Mouse (Mus musculus) intestine, embryonic 14.5 days (tissue): ENCODE results near the gene Rassf3. TPM values are rescaled to one million over a fixed set of nuclear protein-coding genes. Genes with fewer than 3 reads are reported as not detected.

Source experiments
- ATAC-seq: fragments of 200-750 bp; cut with Nextera tagmentation; replicated peaks from 2 replicates; pipeline ENCODE4 v1.8.0; 2017; ENCODE audit warnings: low read depth, moderate number of reproducible peaks, moderate TSS enrichment, moderate library complexity; ENCODE audit not compliant: low FRiP score, low TSS enrichment
- DNase-seq: peaks from one replicate; pipeline ENCODE4 v3.0.0-alpha.2; 2018; ENCODE audit warnings: low spot score
- H3K27ac ChIP-seq: fragments of 300-500 bp; sonication (generic); 2 replicates; pipeline ENCODE4 v1.5.1; 2014; ENCODE audit warnings: low read depth, mild to moderate bottlenecking, control low read depth
- H3K27me3 ChIP-seq: fragments of 300-500 bp; sonication (generic); replicated peaks from 2 replicates; pipeline ENCODE4 v1.6.1; 2014; ENCODE audit warnings: low read length, control low read depth; ENCODE audit not compliant: control insufficient read depth, insufficient read depth
- H3K36me3 ChIP-seq: fragments of 300-500 bp; sonication (generic); 2 replicates; pipeline ENCODE4 v1.6.1; 2014; ENCODE audit warnings: low read length, control low read depth; ENCODE audit not compliant: control insufficient read depth, insufficient read depth
- H3K4me1 ChIP-seq: fragments of 300-500 bp; sonication (generic); replicated peaks from 2 replicates; pipeline ENCODE4 v1.6.1; 2014; ENCODE audit warnings: low read length, control low read depth, mixed read lengths; ENCODE audit not compliant: control insufficient read depth, insufficient read depth
- H3K4me2 ChIP-seq: fragments of 300-500 bp; sonication (generic); 2 replicates; pipeline ENCODE4 v1.6.1; 2014; ENCODE audit warnings: low read length
- H3K4me3 ChIP-seq: fragments of 300-500 bp; sonication (generic); 2 replicates; pipeline ENCODE4 v1.5.1; 2014; ENCODE audit warnings: low read depth, low read length, control low read depth, mixed read lengths
- H3K9ac ChIP-seq: fragments of 300-500 bp; sonication (generic); 2 replicates; pipeline ENCODE4 v1.6.1; 2014; ENCODE audit warnings: mild to moderate bottlenecking, low read length
- H3K9me3 ChIP-seq: fragments of 300-500 bp; sonication (generic); 2 replicates; pipeline ENCODE4 v1.6.1; 2016; ENCODE audit warnings: low read length, control low read depth; ENCODE audit not compliant: control insufficient read depth
- WGBS: fragments of 180-500 bp; shearing (Covaris S2); extraction: QIAGEN DNeasy Blood & Tissue Kit; methylation state at CpG from one replicate; pipeline ENCODE4 v1.1.7; 2014; 5-methylcytosine and 5-hydroxymethylcytosine counted together
- polyA plus RNA-seq: library from polyadenylated mRNA; unstranded; fragments of >200 nt; fragmentation: Nextera tagmentation; extraction: Ambion mirVana; gene quantifications from 2 replicates; pipeline ENCODE4 v1.2.1, GENCODE M21; 2014

Gene Rassf3
- polyA plus RNA-seq, 1 experiment from 2014 or later = 24.6 TPM

DNA sequence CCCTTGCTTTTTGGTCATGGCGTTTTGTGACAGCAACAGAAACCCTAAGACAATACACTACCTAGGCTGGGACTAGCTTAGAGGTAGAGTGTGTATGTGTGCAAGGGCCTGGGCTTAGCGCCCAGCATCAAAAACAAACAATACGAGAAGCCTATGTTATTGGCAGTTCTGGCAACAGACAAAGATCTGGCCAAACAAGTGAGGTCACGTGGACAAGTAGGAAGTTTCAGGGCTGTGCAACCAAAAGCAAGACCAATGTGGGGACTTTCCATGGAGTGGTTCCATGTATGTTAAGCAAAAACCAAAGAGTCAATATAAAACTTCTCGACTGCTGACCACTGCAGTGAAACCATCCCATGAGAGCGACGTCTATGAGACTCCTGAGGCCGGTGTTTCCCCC is 30.3 kb downstream of the Rassf3 start:
- peaks cover 15% of the 10 kb centered on the region for H3K4me1 ChIP-seq
- no peaks in the 10 kb centered on the region for H3K9me3 ChIP-seq
- H3K9ac ChIP-seq = no peak overlapping the region
- 89% methylated on average over 8 of the region's 8 CpGs for WGBS
- H3K4me2 ChIP-seq = no peak overlapping the region
- H3K36me3 ChIP-seq = no peaks in the 10 kb centered on the region
- no peak for ATAC-seq
- H3K4me3 ChIP-seq = no peak overlapping the region
- H3K27me3 ChIP-seq = no peaks in the 10 kb centered on the region
- no peak overlapping the region for H3K27ac ChIP-seq
- DNase-seq = no peak

DNA sequence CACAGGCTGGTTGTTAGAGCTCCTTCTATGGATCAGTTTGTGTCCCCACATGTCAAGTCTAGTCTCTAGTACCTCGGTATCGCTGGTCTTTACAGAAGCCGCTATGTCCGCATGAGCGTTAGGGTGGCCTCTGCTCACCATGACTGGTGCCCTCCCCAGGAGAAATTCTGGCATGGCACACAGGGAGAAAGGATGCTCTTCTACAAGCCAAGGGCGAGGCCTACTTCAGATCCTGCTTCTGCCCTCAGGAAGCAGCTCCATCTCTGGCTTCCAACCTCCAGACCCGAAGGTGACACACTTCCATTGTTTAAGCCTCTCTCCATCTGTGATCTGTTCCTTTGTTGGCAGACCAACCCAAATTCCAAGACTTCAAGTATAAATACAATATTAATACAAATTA is 31.9 kb downstream of the Rassf3 start:
- Histone ChIP-seq H3K4me1 (peaks cover 21% of the 10 kb centered on the region), H3K27me3 (no peaks in the 10 kb centered on the region), H3K4me2 (no peak overlapping the region), H3K4me3 (no peak overlapping the region), H3K9me3 (no peaks in the 10 kb centered on the region), H3K9ac (no peak overlapping the region), H3K27ac (no peak overlapping the region), H3K36me3 (no peaks in the 10 kb centered on the region)
- 90% methylated on average over 7 of the region's 7 CpGs for WGBS
- DNase-seq = no peak
- no peak for ATAC-seq

DNA sequence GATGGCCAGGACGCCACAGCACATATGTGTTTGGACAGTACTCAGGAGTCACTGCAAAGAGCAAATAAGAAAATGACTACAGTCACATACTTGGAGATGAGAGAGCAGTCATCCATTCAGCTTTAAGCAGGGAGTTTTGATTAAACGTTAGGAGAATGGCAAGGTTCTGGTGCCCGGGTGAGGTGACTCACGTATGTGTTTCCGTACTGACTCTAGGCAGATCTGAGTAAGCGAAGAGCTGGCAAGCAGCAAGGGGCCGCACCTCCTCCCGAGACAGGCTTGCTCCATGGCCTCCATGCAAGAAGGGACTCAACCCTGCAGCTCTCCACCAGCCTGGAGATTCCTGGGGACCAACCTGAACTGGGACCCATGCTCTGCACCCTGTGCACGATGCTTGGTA is 32.4 kb downstream of the Rassf3 start:
- H3K36me3 ChIP-seq = no peaks in the 10 kb centered on the region
- DNase-seq (no peak), ATAC-seq (no peak)
- H3K4me1 ChIP-seq = peaks cover 21% of the 10 kb centered on the region
- no peaks in the 10 kb centered on the region for H3K27me3 ChIP-seq
- no peaks in the 10 kb centered on the region for H3K9me3 ChIP-seq
- 90% methylated on average over 9 of the region's 9 CpGs for WGBS
- H3K4me2 ChIP-seq = no peak overlapping the region
- H3K27ac ChIP-seq = no peak overlapping the region
- no peak overlapping the region for H3K9ac ChIP-seq
- no peak overlapping the region for H3K4me3 ChIP-seq

DNA sequence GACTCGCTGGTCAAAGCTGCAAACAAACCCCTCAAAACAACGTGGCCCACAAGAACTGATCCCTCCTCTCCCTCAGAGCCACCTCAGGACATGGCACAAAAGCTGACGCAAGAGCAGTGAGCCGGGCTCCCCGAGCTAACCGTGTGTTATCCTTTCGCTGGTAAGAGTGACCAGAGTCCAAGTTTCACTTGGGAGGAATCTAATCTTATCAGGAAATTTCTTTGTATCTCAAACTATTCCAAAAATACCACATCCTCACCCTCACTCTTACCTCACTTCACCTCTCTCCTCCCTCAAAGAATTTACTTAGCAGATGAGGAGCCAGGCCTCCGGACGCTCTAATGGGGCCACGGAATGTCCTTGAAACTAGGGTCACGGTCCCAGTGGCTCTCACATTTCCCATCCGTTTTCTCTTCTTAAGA is 36.8 kb downstream of the Rassf3 start:
- DNase-seq (no peak), ATAC-seq (no peak)
- Histone ChIP-seq H3K4me2 (no peak overlapping the region), H3K36me3 (no peaks in the 10 kb centered on the region; the same call in 1 of the 2 replicates), H3K4me3 (no peak overlapping the region), H3K9me3 (no peaks in the 10 kb centered on the region), H3K27ac (no peak overlapping the region), H3K27me3 (no peaks in the 10 kb centered on the region), H3K9ac (no peak overlapping the region), H3K4me1 (peaks cover 37% of the 10 kb centered on the region)
- WGBS = 72% methylated on average over 12 of the region's 12 CpGs

DNA sequence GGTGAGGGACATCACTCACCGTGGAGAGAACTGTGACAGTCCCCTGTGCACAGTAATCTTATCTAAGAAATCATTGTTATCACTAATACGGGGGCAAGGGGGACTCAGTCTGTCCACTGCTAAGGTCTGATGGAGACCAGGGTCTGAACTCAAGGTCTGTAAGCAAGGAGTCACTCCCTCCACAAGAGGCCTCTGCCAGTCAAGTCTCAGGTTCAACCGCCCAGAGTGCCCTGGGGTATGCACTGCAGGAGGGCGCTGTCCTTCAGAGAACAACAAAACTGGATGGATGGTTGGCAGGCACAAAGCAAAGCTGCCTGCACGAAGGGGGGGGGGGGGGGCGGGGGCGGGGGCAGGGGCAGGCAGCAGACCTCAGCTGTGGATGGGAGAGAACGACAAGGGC is 38.0 kb downstream of the Rassf3 start:
- H3K4me2 ChIP-seq = no peak overlapping the region
- ATAC-seq (no peak), DNase-seq (no peak)
- no peaks in the 10 kb centered on the region for H3K9me3 ChIP-seq
- 70% methylated on average over 6 of the region's 8 CpGs for WGBS
- H3K4me3 ChIP-seq = no peak overlapping the region
- no peaks in the 10 kb centered on the region for H3K27me3 ChIP-seq
- no peaks in the 10 kb centered on the region; the same call in 1 of the 2 replicates for H3K36me3 ChIP-seq
- H3K4me1 ChIP-seq = peaks cover 40% of the 10 kb centered on the region
- no peak overlapping the region for H3K27ac ChIP-seq
- no peak overlapping the region for H3K9ac ChIP-seq

DNA sequence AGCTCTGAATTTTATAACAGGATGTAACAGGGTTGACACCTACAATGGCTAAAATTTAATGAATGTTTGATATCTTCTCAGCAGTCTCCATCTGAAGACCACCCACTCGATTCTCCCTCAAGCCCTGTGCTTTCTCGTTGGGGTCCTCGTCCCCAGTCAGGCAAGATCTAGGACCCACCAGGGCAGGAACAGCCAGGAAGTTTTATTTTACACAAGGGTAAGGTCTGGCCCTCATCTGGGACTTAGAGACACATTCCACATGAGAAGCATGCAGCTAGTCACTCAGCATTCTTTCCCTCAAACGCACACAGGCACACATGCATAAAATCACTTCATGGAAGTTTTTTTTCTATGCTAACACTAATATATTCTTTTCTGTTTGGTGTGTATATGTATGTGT is 39.5 kb downstream of the Rassf3 start:
- no peak overlapping the region for H3K9ac ChIP-seq
- peak overlapping the region; percentile 38; the same call in 1 of the 2 replicates for H3K4me2 ChIP-seq
- H3K4me1 ChIP-seq = peaks cover 49% of the 10 kb centered on the region
- no peaks in the 10 kb centered on the region; the same call in 1 of the 2 replicates for H3K36me3 ChIP-seq
- peak overlapping the region; percentile 58 for H3K27ac ChIP-seq
- no peaks in the 10 kb centered on the region for H3K9me3 ChIP-seq
- H3K27me3 ChIP-seq = no peaks in the 10 kb centered on the region
- ATAC-seq (no peak), DNase-seq (peak; percentile 59)
- 21% methylated on average over 4 of the region's 4 CpGs for WGBS
- H3K4me3 ChIP-seq = no peak overlapping the region

DNA sequence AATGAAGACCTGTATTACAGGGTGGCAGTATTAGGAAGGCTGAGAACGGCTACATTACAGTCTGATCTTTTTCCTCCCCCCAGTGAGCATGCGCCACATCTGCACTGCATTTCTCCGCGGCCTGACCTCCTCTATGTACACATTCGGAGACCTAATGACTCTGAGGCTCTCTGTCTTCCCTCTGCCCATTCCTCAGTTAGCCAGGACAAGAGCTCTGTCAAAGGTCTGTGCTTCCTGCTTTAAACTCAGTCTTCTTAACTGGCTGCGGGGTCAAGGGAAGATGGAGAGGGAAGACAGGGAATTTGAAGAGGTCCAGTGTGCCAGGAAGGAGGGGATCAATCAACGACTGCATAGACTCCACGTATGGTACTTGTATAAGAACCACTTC is 39.9 kb downstream of the Rassf3 start:
- H3K4me1 ChIP-seq = peaks cover 53% of the 10 kb centered on the region
- H3K27me3 ChIP-seq = no peaks in the 10 kb centered on the region
- ATAC-seq (no peak; the same call in 1 of the 2 replicates), DNase-seq (peak; percentile 66)
- peak overlapping the region; percentile 58 for H3K27ac ChIP-seq
- 9% methylated on average over 8 of the region's 8 CpGs for WGBS
- no peak overlapping the region for H3K9ac ChIP-seq
- H3K9me3 ChIP-seq = no peaks in the 10 kb centered on the region
- peak overlapping the region; percentile 38 for H3K4me2 ChIP-seq
- no peaks in the 10 kb centered on the region; the same call in 1 of the 2 replicates for H3K36me3 ChIP-seq
- no peak overlapping the region for H3K4me3 ChIP-seq

DNA sequence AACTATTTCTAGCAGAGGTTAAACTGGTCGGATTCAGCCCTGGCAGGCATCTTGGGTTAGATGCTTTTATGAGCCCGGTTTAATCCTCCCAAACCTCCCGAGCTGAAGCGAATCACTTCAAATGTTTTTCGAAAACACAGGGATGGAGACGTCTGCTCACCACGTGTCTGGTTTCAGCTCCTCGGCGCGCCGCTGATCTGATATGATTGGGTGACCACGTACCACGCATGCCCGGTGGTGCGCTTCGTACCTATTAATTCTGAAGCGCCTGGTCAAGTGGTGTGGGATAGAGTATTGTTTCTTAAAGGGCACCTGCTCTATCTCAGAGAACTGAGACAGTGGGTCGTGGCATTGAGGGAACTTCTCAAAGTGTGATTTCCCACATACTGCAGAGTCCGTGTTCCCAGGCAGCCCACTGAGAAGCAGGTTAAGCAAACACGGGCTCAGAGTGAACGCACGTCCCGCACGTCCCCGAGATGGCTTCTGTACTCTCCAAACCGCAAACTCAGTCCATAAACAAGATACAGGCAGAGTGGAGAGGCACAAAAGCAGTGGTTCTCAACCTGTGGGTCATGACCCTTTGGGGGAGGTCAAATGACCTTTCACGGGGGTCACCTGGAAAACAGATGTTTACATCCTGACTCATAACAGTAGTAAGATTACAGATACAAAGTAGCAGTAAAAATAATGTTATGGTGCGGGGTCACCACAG is 40.4 kb downstream of the Rassf3 start:
- Histone ChIP-seq H3K9me3 (no peaks in the 10 kb centered on the region), H3K36me3 (no peaks in the 10 kb centered on the region; the same call in 1 of the 2 replicates), H3K27ac (peak overlapping the region; percentile 58), H3K4me2 (peak overlapping the region; percentile 38), H3K27me3 (no peaks in the 10 kb centered on the region), H3K4me3 (no peak overlapping the region), H3K9ac (no peak overlapping the region), H3K4me1 (peaks cover 54% of the 10 kb centered on the region)
- DNase-seq (peak; percentile 62), ATAC-seq (no peak)
- WGBS = 24% methylated on average over 28 of the region's 28 CpGs
